Mouse (Mus musculus) spleen, adult 2 months (tissue): ENCODE data around the gene Pphln1.

ENCODE experiments used
- CTCF ChIP-seq: fragments of 200-500 bp; IDR thresholded peaks from 2 replicates; pipeline ENCODE4 v1.5.1; 2011; ENCODE audit warnings: mild to moderate bottlenecking, inconsistent platforms; ENCODE audit not compliant: insufficient read depth, insufficient read length, insufficient replicate concordance; ENCODE audit errors: extremely low read depth
- POLR2A ChIP-seq: fragments of 200-500 bp; IDR thresholded peaks from 2 replicates; pipeline ENCODE4 v1.6.1; 2011; ENCODE audit warnings: low read depth, low read length, inconsistent platforms

GRCm38 (mm10) chr15:93485252-93485651, 87.1 kb downstream of the Pphln1 start:
- TF ChIP-seq CTCF (no peak), POLR2A (no peak)
